Mouse (Mus musculus) thymus, postnatal 14 days (tissue): ENCODE data around the gene Pla2g1b.
"Not testable (repeated sequence)": the region's sequence is repeated elsewhere in the genome, so short reads cannot be mapped to it uniquely, and the experiment has no call there.

ENCODE experiments used
- DNase-seq: peaks from one replicate; pipeline ENCODE4 v3.0.0; 2021

Gene Pla2g1b

GRCm38 (mm10) chr5:115507267-115507980 is 41.4 kb downstream of the Pla2g1b start:
- DNase-seq: peak; percentile 33

DNA sequence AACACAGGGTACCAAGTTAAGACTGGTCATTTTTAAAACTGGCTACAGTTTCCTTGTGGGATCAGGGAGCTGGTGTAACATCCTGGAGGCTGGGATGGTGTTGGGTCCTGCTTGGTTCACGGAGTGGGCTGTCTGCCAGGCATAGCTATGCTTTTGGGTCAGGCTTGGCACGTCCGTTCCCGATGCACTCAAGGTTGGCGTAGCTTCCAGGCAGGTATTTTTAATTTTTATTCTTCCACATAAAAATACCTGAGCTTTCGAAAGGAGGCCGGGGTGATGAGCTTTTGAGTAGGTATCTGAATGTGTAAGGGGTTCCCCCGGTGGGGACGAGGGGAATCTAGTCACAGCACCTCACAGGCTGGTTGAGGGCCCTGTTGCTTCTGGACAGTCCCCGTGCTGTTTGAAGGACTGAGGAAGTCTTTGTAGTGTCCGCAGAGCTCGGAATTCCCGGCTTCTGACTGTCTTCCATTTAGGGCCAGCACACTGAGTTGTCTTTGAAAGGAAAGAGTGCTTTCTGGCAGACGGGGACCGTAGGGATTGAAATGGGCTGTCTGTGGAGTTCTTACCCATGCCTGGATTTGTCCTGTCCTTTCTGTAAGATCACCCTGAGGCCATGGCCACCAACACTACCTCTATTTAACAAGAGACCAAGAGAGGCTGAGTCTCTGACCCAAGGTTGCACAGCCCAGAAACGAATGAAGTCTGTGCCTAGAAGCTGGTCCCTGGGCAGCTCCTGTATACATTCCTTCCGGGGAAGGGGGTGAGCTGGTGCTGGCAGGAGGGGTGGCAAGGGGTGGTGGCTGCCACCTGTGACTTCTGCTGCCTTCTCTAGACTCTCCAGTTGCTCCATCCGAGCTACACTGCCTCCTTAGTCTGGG is 42.2 kb downstream of the Pla2g1b start:
- DNase-seq: peak; percentile 72

DNA sequence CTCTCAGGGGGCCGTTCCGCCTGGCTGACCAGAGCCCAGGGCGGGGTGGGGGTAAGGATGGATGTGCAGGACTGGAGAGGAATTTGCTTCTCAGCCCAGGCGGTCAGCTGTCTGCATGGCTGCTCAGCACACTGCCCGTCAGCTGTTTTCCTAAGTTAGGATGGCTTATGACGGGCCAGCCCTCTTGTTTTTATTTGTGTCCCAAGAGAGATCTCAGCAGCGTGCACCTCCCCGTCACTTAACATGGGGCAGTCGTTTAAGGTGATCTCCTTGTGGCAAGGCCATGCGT is 42.7 kb downstream of the Pla2g1b start:
- DNase-seq: no peak

- DNase-seq: no peak
These were observed 43.3 kb downstream of the Pla2g1b start for GRCm38 (mm10) chr5:115509321-115509761.

- DNase-seq: no peak
These were observed 44.0 kb downstream of the Pla2g1b start for GRCm38 (mm10) chr5:115509790-115510689.

DNA sequence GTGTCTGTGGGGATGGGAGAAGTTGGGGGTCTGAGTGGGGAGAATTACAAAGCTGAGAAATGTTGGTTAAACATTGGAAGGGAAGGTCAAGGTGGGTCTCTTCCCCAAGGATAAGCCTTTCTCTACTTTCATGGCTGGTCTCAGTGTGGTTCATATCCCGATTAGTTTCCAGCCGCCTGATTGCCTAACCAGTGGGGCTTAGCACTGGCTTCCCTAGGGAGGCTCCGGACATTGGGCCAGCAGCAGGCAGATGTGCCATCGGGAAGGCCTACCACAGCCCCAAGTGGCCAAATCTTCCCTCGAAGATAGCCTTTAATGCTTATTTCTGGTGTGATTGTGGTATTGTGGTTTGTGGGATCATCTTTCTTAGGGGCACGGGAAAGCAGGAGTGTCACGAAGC is 46.3 kb downstream of the Pla2g1b start:
- DNase-seq: no peak

DNA sequence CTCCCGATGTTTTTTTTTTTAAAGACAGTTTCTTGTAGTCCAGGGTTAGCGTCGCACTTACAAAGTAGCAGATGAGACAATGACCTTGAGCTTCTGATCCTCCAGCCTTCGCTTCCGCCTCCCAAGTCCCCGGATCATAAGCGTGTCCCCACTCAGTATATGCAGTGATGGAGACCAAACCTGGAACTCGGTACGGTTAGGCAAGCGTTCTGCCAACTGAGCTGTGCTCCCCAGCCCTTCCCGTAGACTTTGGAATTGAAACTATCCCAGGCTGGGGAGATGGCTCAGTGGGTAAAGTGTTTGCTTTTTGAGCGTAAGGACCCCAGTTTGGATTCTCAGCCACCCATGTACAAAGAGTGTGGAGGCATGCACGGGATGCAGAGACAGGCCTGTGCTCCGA is 47.2 kb downstream of the Pla2g1b start:
- no peak for DNase-seq

DNA sequence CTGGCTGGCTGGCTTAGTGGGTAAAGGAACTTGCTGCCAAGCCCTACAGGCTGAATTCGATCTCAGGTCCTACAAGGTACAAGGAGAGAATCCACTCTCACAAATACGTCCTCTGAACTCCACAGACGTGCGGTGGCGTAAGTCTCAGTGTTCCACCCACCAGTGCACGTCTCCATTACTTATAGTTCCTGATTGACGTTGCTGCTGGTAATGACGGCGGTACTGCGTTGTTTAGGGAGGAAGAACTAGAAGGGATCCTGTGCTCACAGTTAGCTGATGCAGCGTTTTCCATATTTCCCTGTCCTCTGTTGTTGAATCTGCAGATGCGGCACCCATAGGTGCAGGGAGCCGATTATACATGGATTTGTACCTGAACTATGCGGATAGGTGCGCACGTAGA is 47.7 kb downstream of the Pla2g1b start:
- DNase-seq: no peak

- DNase-seq: no peak
These were observed 48.3 kb downstream of the Pla2g1b start for GRCm38 (mm10) chr5:115514346-115514745.

- DNase-seq: peak; percentile 25
These were observed 49.0 kb downstream of the Pla2g1b start for GRCm38 (mm10) chr5:115514896-115515587.

GRCm38 (mm10) chr5:115516081-115516907 is 50.2 kb downstream of the Pla2g1b start:
- DNase-seq: peak; percentile 67

DNA sequence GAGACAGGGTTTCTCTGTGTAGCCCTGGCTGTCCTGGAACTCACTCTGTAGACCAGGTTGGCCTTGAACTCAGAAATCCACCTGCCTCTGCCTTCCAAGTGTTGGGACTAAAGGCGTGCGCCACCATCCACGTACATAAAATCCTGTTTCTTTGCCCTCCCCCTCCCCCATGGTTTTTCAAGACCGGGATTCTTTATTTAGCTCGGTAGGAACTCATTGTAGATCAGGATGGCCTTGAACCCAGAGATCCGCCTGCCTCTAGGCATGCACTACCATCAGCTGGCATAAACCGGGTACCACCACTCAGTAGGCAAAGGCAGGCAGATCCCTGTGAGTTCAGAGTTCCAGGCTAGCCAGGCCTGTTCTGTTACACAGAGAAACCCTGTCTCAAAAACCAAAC is 50.8 kb downstream of the Pla2g1b start:
- no peak for DNase-seq

DNA sequence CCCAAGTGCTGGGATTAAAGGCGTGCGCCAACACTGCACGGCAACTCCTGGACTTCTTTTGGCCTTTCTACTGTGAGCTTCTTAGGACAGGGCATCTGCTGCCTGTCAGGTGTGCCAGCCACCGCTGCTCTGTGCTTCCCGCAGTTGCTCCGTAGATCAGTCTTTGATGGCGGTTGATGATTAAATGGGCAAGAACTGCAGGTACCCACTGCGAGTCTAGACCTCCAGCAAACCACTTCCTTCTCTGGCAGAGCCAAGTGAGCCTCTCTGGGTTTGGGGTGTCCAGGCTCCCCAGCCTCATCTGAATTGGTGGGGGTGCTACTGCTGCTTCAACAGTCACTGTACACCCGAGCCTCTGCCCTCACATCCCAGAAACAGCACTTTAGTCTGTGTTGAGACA is 51.4 kb downstream of the Pla2g1b start:
- peak; percentile 42 for DNase-seq

DNA sequence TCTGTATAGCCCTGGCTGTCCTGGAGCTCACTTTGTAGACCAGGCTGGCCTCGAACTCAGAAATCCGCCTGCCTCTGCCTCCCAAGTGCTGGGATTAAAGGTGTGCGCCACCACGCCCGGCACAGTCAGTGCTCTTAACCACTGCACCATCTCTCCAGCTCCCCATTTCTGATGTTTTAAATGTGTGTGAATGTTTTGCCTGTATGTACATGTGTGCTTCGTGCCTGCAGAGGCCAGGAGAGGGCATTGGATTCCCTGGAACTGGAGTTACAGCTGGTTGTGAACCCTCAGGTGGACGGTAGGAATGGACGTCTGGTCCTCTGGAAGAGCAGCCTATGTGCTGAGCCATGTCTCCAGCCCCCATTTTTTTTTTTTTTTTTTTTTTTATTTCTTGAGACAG is 52.2 kb downstream of the Pla2g1b start:
- DNase-seq: not testable (repeated sequence)

- DNase-seq: no peak
These were observed 54.3 kb downstream of the Pla2g1b start for GRCm38 (mm10) chr5:115520325-115520869.

GRCm38 (mm10) chr5:115521553-115522461 is 55.7 kb downstream of the Pla2g1b start:
- DNase-seq: peak; percentile 75

DNA sequence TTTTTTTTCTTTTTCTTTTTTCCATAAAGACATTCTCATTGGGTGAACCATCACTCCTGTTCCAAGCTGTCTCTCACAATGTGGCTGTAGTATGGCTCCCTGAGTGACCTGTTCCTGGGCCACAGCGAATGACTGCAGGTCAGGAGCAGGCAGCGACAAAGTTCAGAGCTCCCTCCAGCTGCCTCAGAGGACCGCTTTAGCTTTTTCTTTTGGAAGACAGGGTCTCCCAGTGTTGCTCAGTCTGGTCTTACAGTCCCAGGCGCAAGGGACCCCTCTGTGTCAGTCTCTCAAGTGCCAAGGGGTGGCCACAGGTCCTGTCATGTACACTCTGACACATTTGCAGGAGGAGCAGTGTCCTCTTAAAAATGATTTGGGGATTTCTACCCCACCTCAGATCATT is 56.5 kb downstream of the Pla2g1b start:
- peak; percentile 13 for DNase-seq

DNA sequence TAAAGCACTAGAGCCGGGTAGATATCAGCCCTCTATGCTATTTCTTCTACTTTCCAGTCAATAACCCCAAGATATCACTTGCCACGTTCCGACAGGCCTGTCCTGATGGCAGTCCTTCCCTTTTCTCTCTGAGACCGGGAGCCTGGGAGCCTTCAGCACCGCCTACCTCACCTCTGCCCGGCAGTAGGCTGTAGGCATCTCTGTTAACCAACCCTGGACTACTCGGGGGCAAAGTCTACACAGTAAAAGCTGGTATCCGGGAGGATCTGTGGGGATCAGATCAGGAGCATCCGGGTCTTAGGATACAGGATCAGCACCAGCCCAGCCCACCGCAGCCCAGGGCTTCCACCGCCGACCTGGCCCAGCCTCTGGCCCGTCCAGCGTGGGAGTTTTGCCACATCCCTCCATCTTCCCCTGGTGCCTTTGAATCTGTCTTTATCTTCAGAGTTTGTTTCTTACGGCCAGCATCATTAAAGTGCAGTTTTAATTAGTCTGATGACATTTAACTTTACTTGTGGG is 57.0 kb downstream of the Pla2g1b start:
- no peak for DNase-seq

DNA sequence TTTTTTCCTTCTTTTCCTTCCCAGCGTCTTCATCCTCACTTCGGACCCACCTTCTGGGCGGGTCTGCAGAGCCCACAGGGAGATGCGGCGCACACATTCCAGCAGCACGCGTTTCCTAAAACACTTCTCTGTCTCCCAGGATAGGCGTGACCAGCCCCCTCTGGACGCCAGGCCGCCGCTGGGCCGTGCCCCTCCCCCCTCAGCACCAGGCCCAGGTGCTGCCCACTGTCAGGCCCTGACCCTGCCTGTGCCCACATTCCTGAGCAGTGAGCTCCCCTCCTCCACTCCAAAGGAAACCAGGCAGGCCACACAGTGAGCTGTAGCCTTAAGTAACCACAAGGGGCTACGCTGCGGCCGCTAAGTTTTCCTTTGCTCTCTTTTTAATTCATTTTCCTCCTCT is 57.9 kb downstream of the Pla2g1b start:
- DNase-seq: peak; percentile 18
